Mouse (Mus musculus) heart, postnatal 0 days (tissue): ENCODE measurements around the gene Sdf4.

Source experiments
- CTCF ChIP-seq: IDR thresholded peaks from 2 replicates; pipeline ENCODE4 v1.5.1; 2016; ENCODE audit warnings: antibody characterized with exemption, control low read depth, low read depth
- EP300 ChIP-seq: IDR thresholded peaks from 2 replicates; pipeline ENCODE4 v1.6.1; 2016; ENCODE audit warnings: antibody characterized with exemption, low read depth

DNA sequence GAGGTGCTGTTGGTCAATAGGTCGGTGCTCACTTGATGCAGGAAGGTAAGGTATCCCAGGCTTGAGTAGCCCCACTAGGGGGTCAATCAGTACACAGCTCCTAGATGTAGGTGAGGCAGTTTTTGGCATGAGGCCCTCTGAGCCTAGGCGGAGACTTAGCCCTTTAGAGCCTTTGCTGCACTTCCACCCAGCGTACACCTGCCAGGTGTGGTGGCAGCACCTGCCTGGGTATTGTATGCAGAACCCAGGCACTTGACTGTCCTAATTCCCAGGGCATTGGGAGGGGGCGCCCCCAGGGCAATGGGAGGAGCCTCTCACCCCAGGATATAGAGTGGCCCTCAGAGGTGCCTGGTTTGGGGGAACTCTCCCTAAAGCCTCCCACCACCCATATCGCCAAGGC, 62.5 kb downstream of the Sdf4 start:
- TF ChIP-seq CTCF (no peak), EP300 (no peak)
